Mouse (Mus musculus) intestine, postnatal 0 days (tissue): ENCODE measurements around the gene Il31ra. TPM values are rescaled to one million over a fixed set of nuclear protein-coding genes. Genes with fewer than 3 reads are reported as not detected.

Experiments used
- ATAC-seq: fragments of 200-750 bp; cut with Nextera tagmentation; 2 replicates; pipeline ENCODE4 v1.8.0; 2017; ENCODE audit warnings: mild to moderate bottlenecking, moderate TSS enrichment, moderate library complexity
- H3K27ac ChIP-seq: fragments of 300-500 bp; sonication (generic); 2 replicates; pipeline ENCODE4 v1.5.1; 2014; ENCODE audit warnings: mild to moderate bottlenecking, low read depth, low read length, moderate library complexity
- H3K27me3 ChIP-seq: fragments of 300-500 bp; sonication (generic); replicated peaks from 2 replicates; pipeline ENCODE4 v1.6.1; 2014; ENCODE audit warnings: low read length, mixed read lengths; ENCODE audit not compliant: control insufficient read depth, insufficient read depth
- H3K36me3 ChIP-seq: fragments of 300-500 bp; sonication (generic); 2 replicates; pipeline ENCODE4 v1.6.1; 2014; ENCODE audit warnings: mild to moderate bottlenecking, moderate library complexity; ENCODE audit not compliant: control insufficient read depth, insufficient read depth
- H3K4me1 ChIP-seq: fragments of 300-500 bp; sonication (generic); replicated peaks from 2 replicates; pipeline ENCODE4 v1.6.1; 2014; ENCODE audit warnings: antibody characterized with exemption, low read length, mixed read lengths; ENCODE audit not compliant: control insufficient read depth, insufficient read depth
- H3K4me2 ChIP-seq: fragments of 300-500 bp; sonication (generic); replicated peaks from 2 replicates; pipeline ENCODE4 v1.6.1; 2014; ENCODE audit warnings: low read depth, mild to moderate bottlenecking, moderate library complexity
- H3K4me3 ChIP-seq: fragments of 300-500 bp; sonication (generic); 2 replicates; pipeline ENCODE4 v1.5.1; 2014; ENCODE audit warnings: low read depth, low read length
- H3K9ac ChIP-seq: fragments of 300-500 bp; sonication (generic); 2 replicates; pipeline ENCODE4 v1.6.1; 2014; ENCODE audit warnings: mild to moderate bottlenecking, low read depth, low read length
- H3K9me3 ChIP-seq: fragments of 300-500 bp; sonication (generic); 2 replicates; pipeline ENCODE4 v1.6.1; 2016; ENCODE audit warnings: mixed run types; ENCODE audit not compliant: control insufficient read depth
- CTCF ChIP-seq: sonication (generic); IDR thresholded peaks from 2 replicates; pipeline ENCODE4 v1.5.1; 2016; ENCODE audit warnings: low read depth, mild to moderate bottlenecking, control low read depth, antibody characterized with exemption, moderate library complexity
- WGBS: fragments of 180-500 bp; shearing (Covaris S2); extraction: QIAGEN DNeasy Blood & Tissue Kit; methylation state at CpG from one replicate; pipeline ENCODE4 v1.1.7; 2014; 5-methylcytosine and 5-hydroxymethylcytosine counted together
- polyA plus RNA-seq: library from polyadenylated mRNA; unstranded; fragments of >200 nt; fragmentation: Nextera tagmentation; extraction: Ambion mirVana; gene quantifications from 2 replicates; pipeline ENCODE4 v1.2.1, GENCODE M21; 2015

Il31ra gene
- polyA plus RNA-seq, 1 experiment from 2014 or later = 0.22 TPM

- H3K4me1 ChIP-seq = no peaks in the 10 kb centered on the region
- no peak for TF ChIP-seq CTCF
- ATAC-seq = no peak
Measured at GRCm38 (mm10) chr13:112506766-112507165, 87.4 kb downstream of the Il31ra start.

GRCm38 (mm10) chr13:112505436-112505835 lies 88.7 kb downstream of the Il31ra start:
- Histone ChIP-seq H3K27me3 (no peaks in the 10 kb centered on the region), H3K4me3 (no peak overlapping the region), H3K9ac (no peak overlapping the region), H3K36me3 (peaks cover 60% of the 10 kb centered on the region), H3K4me1 (no peaks in the 10 kb centered on the region), H3K27ac (no peak overlapping the region), H3K9me3 (no peaks in the 10 kb centered on the region), H3K4me2 (no peak overlapping the region)
- TF ChIP-seq CTCF = no peak
- 92% methylated on average over 6 of the region's 6 CpGs for WGBS
- no peak for ATAC-seq

More at GRCm38 (mm10) chr13:112506766-112507165, 87.4 kb downstream of the Il31ra start:
- 83% methylated on average over 13 of the region's 13 CpGs for WGBS
- Histone ChIP-seq H3K36me3 (peaks cover 50% of the 10 kb centered on the region), H3K4me2 (no peak overlapping the region), H3K27me3 (no peaks in the 10 kb centered on the region), H3K9me3 (no peaks in the 10 kb centered on the region), H3K4me3 (no peak overlapping the region), H3K27ac (no peak overlapping the region), H3K9ac (no peak overlapping the region)

- Histone ChIP-seq H3K27ac (no peak overlapping the region), H3K4me1 (no peaks in the 10 kb centered on the region), H3K36me3 (peaks cover 71% of the 10 kb centered on the region), H3K4me2 (no peak overlapping the region), H3K4me3 (no peak overlapping the region), H3K9me3 (no peaks in the 10 kb centered on the region), H3K9ac (no peak overlapping the region), H3K27me3 (no peaks in the 10 kb centered on the region)
- ATAC-seq = no peak
- no peak for TF ChIP-seq CTCF
- WGBS = 96% methylated on average over 13 of the region's 13 CpGs
Measured at GRCm38 (mm10) chr13:112503846-112504245, 90.3 kb downstream of the Il31ra start.

- H3K27ac ChIP-seq = no peak overlapping the region
- H3K36me3 ChIP-seq = peaks cover 71% of the 10 kb centered on the region
- TF ChIP-seq CTCF = no peak
- H3K4me3 ChIP-seq = no peak overlapping the region
- WGBS = 57% methylated on average over 9 of the region's 9 CpGs
- no peaks in the 10 kb centered on the region for H3K27me3 ChIP-seq
- no peaks in the 10 kb centered on the region for H3K9me3 ChIP-seq
- no peak overlapping the region for H3K9ac ChIP-seq
- no peak overlapping the region for H3K4me2 ChIP-seq
- H3K4me1 ChIP-seq = no peaks in the 10 kb centered on the region
- no peak for ATAC-seq
Measured at GRCm38 (mm10) chr13:112500466-112500865, 93.7 kb downstream of the Il31ra start.

GRCm38 (mm10) chr13:112500027-112500426 lies 94.1 kb downstream of the Il31ra start:
- Histone ChIP-seq H3K27me3 (no peaks in the 10 kb centered on the region), H3K36me3 (peaks cover 71% of the 10 kb centered on the region), H3K4me3 (no peak overlapping the region), H3K9ac (no peak overlapping the region), H3K9me3 (no peaks in the 10 kb centered on the region), H3K27ac (no peak overlapping the region), H3K4me2 (no peak overlapping the region), H3K4me1 (no peaks in the 10 kb centered on the region)
- ATAC-seq = no peak
- WGBS = 83% methylated on average over 4 of the region's 4 CpGs
- no peak for TF ChIP-seq CTCF

- WGBS = 89% methylated on average over 12 of the region's 12 CpGs
Measured at GRCm38 (mm10) chr13:112494590-112494989, 99.6 kb downstream of the Il31ra start.

GRCm38 (mm10) chr13:112492285-112492678 lies 101.9 kb downstream of the Il31ra start:
- no peak for ATAC-seq
- Histone ChIP-seq H3K4me1 (no peaks in the 10 kb centered on the region), H3K27ac (no peak overlapping the region), H3K36me3 (peaks cover 37% of the 10 kb centered on the region), H3K4me2 (no peak overlapping the region), H3K9ac (no peak overlapping the region), H3K4me3 (no peak overlapping the region), H3K9me3 (no peaks in the 10 kb centered on the region), H3K27me3 (no peaks in the 10 kb centered on the region)
- 54% methylated on average over 1 of the region's 1 CpGs for WGBS
- no peak for TF ChIP-seq CTCF

More at GRCm38 (mm10) chr13:112494590-112494989, 99.6 kb downstream of the Il31ra start:
- Histone ChIP-seq H3K27ac (no peak overlapping the region), H3K27me3 (no peaks in the 10 kb centered on the region), H3K9ac (no peak overlapping the region), H3K4me1 (no peaks in the 10 kb centered on the region), H3K4me3 (no peak overlapping the region), H3K9me3 (no peaks in the 10 kb centered on the region), H3K4me2 (no peak overlapping the region), H3K36me3 (peaks cover 56% of the 10 kb centered on the region)
- ATAC-seq = no peak
- no peak for TF ChIP-seq CTCF
